Mouse (Mus musculus): ENCODE data around the gene Fn3krp. TPM values are rescaled to one million over a fixed set of nuclear protein-coding genes. Genes with fewer than 3 reads are reported as not detected.

Fn3krp gene
- polyA plus RNA-seq, 1 experiment = 5.7 TPM

- Histone ChIP-seq H3K36me3 (ENCODE audit: control insufficient read depth, insufficient read depth) (no peaks in the 10 kb centered on the region), H3K79me2 (ENCODE audit: control insufficient read depth, insufficient read depth) (no peaks in the 10 kb centered on the region), H3K4me2 (ENCODE audit: low read depth) (peak within 1 kb of the TSS; percentile 76), H3K27me3 (ENCODE audit: control insufficient read depth, insufficient read depth, insufficient read length) (no peaks in the 10 kb centered on the region), H3ac (ENCODE audit: control insufficient read depth, insufficient read length) (peak within 1 kb of the TSS; percentile 3), H3K4me3 (peak within 1 kb of the TSS; percentile 26)
- peak in 1 of 3 experiments; percentile 34 for TF ChIP-seq MYOG (IDR thresholded peaks at IDR 0.05; ENCODE audit: control insufficient read depth in 1 of 3, insufficient read depth in 1 of 3, insufficient read length in 2 of 3, low read depth in 2 of 3)
- TF ChIP-seq POLR2AphosphoS2 (IDR thresholded peaks at IDR 0.05; ENCODE audit: insufficient read length, low read depth) = no peak
- no peak for TF ChIP-seq CEBPB (IDR thresholded peaks at IDR 0.05; ENCODE audit: insufficient read depth, poor library complexity, severe bottlenecking)
Observed at GRCm38 (mm10) chr11:121387750-121388553, 33.2 kb upstream of the Fn3krp start, which contains the start of gene Rab40b. Gene Rab40b, minus strand, starts transcription at chr11:121388251.

GRCm38 (mm10) chr11:121388554-121388945 lies 32.7 kb upstream of the Fn3krp start:
- Histone ChIP-seq H3K4me3 (peak overlapping the region; percentile 26), H3K79me2 (ENCODE audit: control insufficient read depth, insufficient read depth) (no peaks in the 10 kb centered on the region), H3ac (ENCODE audit: control insufficient read depth, insufficient read length) (peak overlapping the region; percentile 3), H3K36me3 (ENCODE audit: control insufficient read depth, insufficient read depth) (no peaks in the 10 kb centered on the region), H3K4me2 (ENCODE audit: low read depth) (peak overlapping the region; percentile 76), H3K27me3 (ENCODE audit: control insufficient read depth, insufficient read depth, insufficient read length) (no peaks in the 10 kb centered on the region)
- TF ChIP-seq TCF12 (IDR thresholded peaks at IDR 0.05; ENCODE audit: insufficient read depth, poor library complexity, severe bottlenecking) = no peak
- no peak for TF ChIP-seq TCF3 (IDR thresholded peaks at IDR 0.05; ENCODE audit: insufficient read length, low read depth)
- TF ChIP-seq MYOD1 (IDR thresholded peaks at IDR 0.05; ENCODE audit: control insufficient read depth in 1 of 3, insufficient read length in 2 of 3, low read depth in 2 of 3) = no peak
- TF ChIP-seq MYOG (IDR thresholded peaks at IDR 0.05; ENCODE audit: control insufficient read depth in 1 of 3, insufficient read depth in 1 of 3, insufficient read length in 2 of 3, low read depth in 2 of 3) = no peak
- TF ChIP-seq CEBPB (IDR thresholded peaks at IDR 0.05; ENCODE audit: insufficient read depth, poor library complexity, severe bottlenecking) = no peak
- TF ChIP-seq USF1 (IDR thresholded peaks at IDR 0.05; ENCODE audit: low read depth) = no peak
- TF ChIP-seq SRF (IDR thresholded peaks at IDR 0.05; ENCODE audit: control insufficient read depth, insufficient read length, low read depth) = no peak
- TF ChIP-seq POLR2A (IDR thresholded peaks at IDR 0.05; ENCODE audit: insufficient read length, low read depth) = no peak
- no peak for TF ChIP-seq MAX (IDR thresholded peaks at IDR 0.05; ENCODE audit: low read depth)
- no peak for TF ChIP-seq POLR2AphosphoS2 (IDR thresholded peaks at IDR 0.05; ENCODE audit: insufficient read length, low read depth)

- H3K27me3 ChIP-seq (ENCODE audit: control insufficient read depth, insufficient read depth, insufficient read length) = no peaks in the 10 kb centered on the region
- H3K4me3 ChIP-seq = no peak overlapping the region
- H3K79me2 ChIP-seq (ENCODE audit: control insufficient read depth, insufficient read depth) = no peaks in the 10 kb centered on the region
- H3K36me3 ChIP-seq (ENCODE audit: control insufficient read depth, insufficient read depth) = no peaks in the 10 kb centered on the region
- no peak overlapping the region for H3K4me2 ChIP-seq (ENCODE audit: low read depth)
- TF ChIP-seq MYOG (IDR thresholded peaks at IDR 0.05; ENCODE audit: control insufficient read depth in 1 of 3, insufficient read depth in 1 of 3, insufficient read length in 2 of 3, low read depth in 2 of 3) = no peak
- TF ChIP-seq TCF3 (IDR thresholded peaks at IDR 0.05; ENCODE audit: insufficient read length, low read depth) = no peak
- TF ChIP-seq USF1 (IDR thresholded peaks at IDR 0.05; ENCODE audit: low read depth) = no peak
- no peak for TF ChIP-seq CEBPB (IDR thresholded peaks at IDR 0.05; ENCODE audit: insufficient read depth, poor library complexity, severe bottlenecking)
- no peak for TF ChIP-seq REST (IDR thresholded peaks at IDR 0.05; ENCODE audit: insufficient read depth, insufficient read length)
- TF ChIP-seq SRF (IDR thresholded peaks at IDR 0.05; ENCODE audit: control insufficient read depth, insufficient read length, low read depth) = no peak
- TF ChIP-seq MAX (IDR thresholded peaks at IDR 0.05; ENCODE audit: low read depth) = no peak
- TF ChIP-seq MYOD1 (IDR thresholded peaks at IDR 0.05; ENCODE audit: control insufficient read depth in 1 of 3, insufficient read length in 2 of 3, low read depth in 2 of 3) = no peak
- TF ChIP-seq TCF12 (IDR thresholded peaks at IDR 0.05; ENCODE audit: insufficient read depth, poor library complexity, severe bottlenecking) = no peak
- TF ChIP-seq POLR2A (IDR thresholded peaks at IDR 0.05; ENCODE audit: insufficient read length, low read depth) = no peak
- TF ChIP-seq E2F4 (IDR thresholded peaks at IDR 0.05; ENCODE audit: insufficient read depth) = no peak
- TF ChIP-seq POLR2AphosphoS2 (IDR thresholded peaks at IDR 0.05; ENCODE audit: insufficient read length, low read depth) = no peak
- H3ac ChIP-seq (ENCODE audit: control insufficient read depth, insufficient read length) = no peak overlapping the region
Observed at GRCm38 (mm10) chr11:121390793-121391192, 30.4 kb upstream of the Fn3krp start.

GRCm38 (mm10) chr11:121392405-121392804 lies 28.8 kb upstream of the Fn3krp start:
- Histone ChIP-seq H3K79me2 (ENCODE audit: control insufficient read depth, insufficient read depth) (no peaks in the 10 kb centered on the region), H3ac (ENCODE audit: control insufficient read depth, insufficient read length) (no peak overlapping the region), H3K4me2 (ENCODE audit: low read depth) (no peak overlapping the region), H3K27me3 (ENCODE audit: control insufficient read depth, insufficient read depth, insufficient read length) (no peaks in the 10 kb centered on the region), H3K36me3 (ENCODE audit: control insufficient read depth, insufficient read depth) (no peaks in the 10 kb centered on the region), H3K4me3 (no peak overlapping the region)
- TF ChIP-seq POLR2AphosphoS2 (IDR thresholded peaks at IDR 0.05; ENCODE audit: insufficient read length, low read depth) (no peak), TCF12 (IDR thresholded peaks at IDR 0.05; ENCODE audit: insufficient read depth, poor library complexity, severe bottlenecking) (no peak), USF1 (IDR thresholded peaks at IDR 0.05; ENCODE audit: low read depth) (no peak), MYOD1 (IDR thresholded peaks at IDR 0.05; ENCODE audit: control insufficient read depth in 1 of 3, insufficient read length in 2 of 3, low read depth in 2 of 3) (no peak), TCF3 (IDR thresholded peaks at IDR 0.05; ENCODE audit: insufficient read length, low read depth) (no peak), MYOG (IDR thresholded peaks at IDR 0.05; ENCODE audit: control insufficient read depth in 1 of 3, insufficient read depth in 1 of 3, insufficient read length in 2 of 3, low read depth in 2 of 3) (no peak), POLR2A (IDR thresholded peaks at IDR 0.05; ENCODE audit: insufficient read length, low read depth) (no peak), CEBPB (IDR thresholded peaks at IDR 0.05; ENCODE audit: insufficient read depth, poor library complexity, severe bottlenecking) (no peak), SRF (IDR thresholded peaks at IDR 0.05; ENCODE audit: control insufficient read depth, insufficient read length, low read depth) (no peak), REST (IDR thresholded peaks at IDR 0.05; ENCODE audit: insufficient read depth, insufficient read length) (no peak), E2F4 (IDR thresholded peaks at IDR 0.05; ENCODE audit: insufficient read depth) (no peak), MAX (IDR thresholded peaks at IDR 0.05; ENCODE audit: low read depth) (no peak)

All from myocyte (in vitro differentiated cells).